19 mouse cellular contexts compared by ENCODE assay signal in the genomic region with DNA sequence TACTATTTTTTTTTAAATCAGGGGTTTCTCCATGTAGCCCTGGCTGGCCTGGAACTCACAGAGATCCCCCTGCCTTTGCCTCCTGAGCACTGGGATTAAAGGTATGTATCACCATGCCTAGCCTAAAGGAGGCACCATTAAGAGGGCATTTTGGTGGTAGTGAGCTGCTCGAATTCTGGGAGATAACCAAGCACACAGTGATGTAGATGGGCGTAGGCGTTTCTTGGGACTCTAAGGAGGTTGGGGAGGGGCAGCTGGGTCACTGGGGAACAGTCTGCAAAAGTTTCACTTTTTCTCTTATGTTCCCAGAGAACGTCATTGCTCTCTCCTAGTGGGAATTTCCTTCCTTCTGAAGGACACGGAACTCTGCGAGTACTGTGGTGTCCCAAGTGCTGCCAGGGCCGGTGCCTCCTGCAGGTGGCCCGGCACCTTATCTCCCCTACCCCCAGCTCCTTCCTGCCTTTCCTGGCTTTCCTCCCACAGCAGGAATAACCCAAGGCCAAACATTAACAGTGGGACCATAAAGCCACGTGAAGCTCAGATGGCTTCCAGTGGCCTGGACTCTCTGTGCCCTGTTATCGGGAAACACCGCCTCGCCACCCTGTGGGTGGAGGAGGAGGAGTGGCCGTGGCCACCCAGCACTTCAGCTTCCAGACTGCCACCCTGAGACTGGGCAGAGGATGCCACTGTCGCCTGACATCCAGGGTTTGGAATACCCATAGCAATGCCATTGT. TPM values are rescaled to one million over a fixed set of nuclear protein-coding genes. Genes with fewer than 3 reads are reported as not detected.
DNase-seq lines count a peak whose midpoint lies in the region; ATAC-seq lines count a peak whose summit lies in the region.
"Had no signal": no experiment of that assay in that cellular context is flagged by ENCODE, and none has a peak within 500 bp of the region (broad histone marks: within the 10 kb centered on the region; RNA-seq: fewer than 3 reads in every experiment).

No protein-coding gene starts in this region.

- H3K27ac ChIP-seq in intestine, embryonic 16.5 days (ENCODE audit: low read length): peak overlapping the region; percentile 73
- H3K27ac ChIP-seq in liver, embryonic 16.5 days (ENCODE audit: low read length): no peak overlapping the region
- no peak overlapping the region for H3K27ac ChIP-seq in forebrain, embryonic 14.5 days (ENCODE audit: low read depth, low read length)
- H3K27ac ChIP-seq: embryonic facial prominence, embryonic 13.5 days; forebrain, embryonic 12.5 days; gastrocnemius, adult 2 months; heart, adult 2 months; limb, embryonic 15.5 days; macrophage had no signal

- peak; percentile 96 for ATAC-seq in intestine, embryonic 16.5 days
- ATAC-seq in liver, embryonic 16.5 days (ENCODE audit: low read depth): peak; percentile 83
- ATAC-seq in cerebellum, adult (ENCODE audit: insufficient number of reproducible peaks, low FRiP score, low TSS enrichment): no peak
- ATAC-seq in forebrain, embryonic 14.5 days: no peak
- ATAC-seq: CD4-positive, CD25-positive, alpha-beta regulatory T cell, adult 4 months had no signal

- no peaks in the 10 kb centered on the region for H3K9me3 ChIP-seq in intestine, embryonic 16.5 days (ENCODE audit: control insufficient read depth, low read length)
- H3K9me3 ChIP-seq in liver, embryonic 16.5 days (replicated peaks; ENCODE audit: control insufficient read depth, low read length): no peaks in the 10 kb centered on the region
- H3K9me3 ChIP-seq in forebrain, embryonic 14.5 days (replicated peaks; ENCODE audit: control insufficient read depth, low read length): no peaks in the 10 kb centered on the region
- H3K9me3 ChIP-seq: embryonic facial prominence, embryonic 13.5 days; forebrain, embryonic 12.5 days; limb, embryonic 15.5 days had no signal

- peak overlapping the region; percentile 32; the same call in 1 of the 2 replicates for H3K4me2 ChIP-seq in intestine, embryonic 16.5 days (ENCODE audit: low read depth, low read length)
- peak overlapping the region; percentile 52 for H3K4me2 ChIP-seq in liver, embryonic 16.5 days (ENCODE audit: low read depth, low read length)
- H3K4me2 ChIP-seq in forebrain, embryonic 14.5 days (ENCODE audit: low read length): no peak overlapping the region
- H3K4me2 ChIP-seq: embryonic facial prominence, embryonic 13.5 days; forebrain, embryonic 12.5 days; limb, embryonic 15.5 days had no signal

- no peaks in the 10 kb centered on the region for H3K4me1 ChIP-seq in intestine, embryonic 16.5 days (ENCODE audit: control insufficient read depth, insufficient read depth, low read length)
- no peaks in the 10 kb centered on the region for H3K4me1 ChIP-seq in liver, embryonic 16.5 days (ENCODE audit: control insufficient read depth, low read depth, low read length)
- no peaks in the 10 kb centered on the region for H3K4me1 ChIP-seq in forebrain, embryonic 14.5 days (ENCODE audit: control insufficient read depth, insufficient read depth, low read length)
- H3K4me1 ChIP-seq: embryonic facial prominence, embryonic 13.5 days; forebrain, embryonic 12.5 days; limb, embryonic 15.5 days had no signal

- H3K4me3 ChIP-seq in intestine, embryonic 16.5 days (ENCODE audit: low read length): no peak overlapping the region
- no peak overlapping the region for H3K4me3 ChIP-seq in liver, embryonic 16.5 days (ENCODE audit: low read depth, low read length)
- no peak overlapping the region for H3K4me3 ChIP-seq in forebrain, embryonic 14.5 days (ENCODE audit: low read depth, low read length)
- H3K4me3 ChIP-seq: embryonic facial prominence, embryonic 13.5 days; forebrain, embryonic 12.5 days; gastrocnemius, adult 2 months; heart, adult 2 months; limb, embryonic 15.5 days had no signal

- DNase-seq in ovary, adult 18-20 months (ENCODE audit: low spot score): peak; percentile 66
- DNase-seq in ovary, postnatal 10 days (ENCODE audit: low spot score): no peak
- DNase-seq in kidney, postnatal 10 days: peak; percentile 42
- DNase-seq in frontal cortex, postnatal 14 days (ENCODE audit: low spot score in 2 of 2): no peak
- no peak for DNase-seq in forebrain, embryonic 14.5 days (ENCODE audit: low spot score)
- DNase-seq: adrenal gland, postnatal 25 days; cerebellum, postnatal 36 days; gastrocnemius, adult 2 months; heart, adult 2 months; heart, postnatal 4 days; midbrain, embryonic 14.5 days had no signal

- H3K27me3 ChIP-seq in intestine, embryonic 16.5 days (replicated peaks; ENCODE audit: control insufficient read depth, insufficient read depth, low read length): no peaks in the 10 kb centered on the region
- no peaks in the 10 kb centered on the region; the same call in 1 of the 2 replicates for H3K27me3 ChIP-seq in liver, embryonic 16.5 days (ENCODE audit: control insufficient read depth, insufficient read depth, low read depth, low read length)
- H3K27me3 ChIP-seq in forebrain, embryonic 14.5 days (replicated peaks; ENCODE audit: control insufficient read depth, insufficient read depth, low read length): no peaks in the 10 kb centered on the region
- H3K27me3 ChIP-seq: embryonic facial prominence, embryonic 13.5 days; forebrain, embryonic 12.5 days; limb, embryonic 15.5 days had no signal

- H3K9ac ChIP-seq in intestine, embryonic 16.5 days (ENCODE audit: low read depth, low read length): no peak overlapping the region; the same call in 1 of the 2 replicates
- no peak overlapping the region for H3K9ac ChIP-seq in liver, embryonic 16.5 days (ENCODE audit: low read depth, low read length)
- no peak overlapping the region for H3K9ac ChIP-seq in forebrain, embryonic 14.5 days (ENCODE audit: low read length)
- H3K9ac ChIP-seq: embryonic facial prominence, embryonic 13.5 days; forebrain, embryonic 12.5 days; limb, embryonic 15.5 days had no signal

- WGBS in intestine, embryonic 16.5 days: 55% methylated on average over 14 of the region's 14 CpGs
- WGBS in liver, embryonic 16.5 days (ENCODE audit: insufficient replicate concordance): 40% methylated on average over 14 of the region's 14 CpGs
- 85% methylated on average over 14 of the region's 14 CpGs for WGBS in forebrain, embryonic 14.5 days

- no peaks in the 10 kb centered on the region for H3K36me3 ChIP-seq in intestine, embryonic 16.5 days (ENCODE audit: control insufficient read depth, insufficient read depth, low read length)
- H3K36me3 ChIP-seq in liver, embryonic 16.5 days (ENCODE audit: control insufficient read depth, insufficient read depth): no peaks in the 10 kb centered on the region
- no peaks in the 10 kb centered on the region for H3K36me3 ChIP-seq in forebrain, embryonic 14.5 days (ENCODE audit: control insufficient read depth, insufficient read depth, low read length)
- H3K36me3 ChIP-seq: embryonic facial prominence, embryonic 13.5 days; forebrain, embryonic 12.5 days; limb, embryonic 15.5 days had no signal

RNA-seq across cellular contexts. Expression of a gene that starts 34.4 kb away (rescaled TPM):
- polyA plus RNA-seq in intestine, embryonic 16.5 days (2015; fragmentation: Nextera tagmentation; extraction: Ambion mirVana): 408 and 430 TPM in 2 replicates
- 170 and 188 TPM in 2 replicates for polyA plus RNA-seq in liver, embryonic 16.5 days (2015; fragmentation: Nextera tagmentation; extraction: Ambion mirVana)
- 521 and 612 TPM in 2 replicates for polyA plus RNA-seq in forebrain, embryonic 14.5 days (2014; fragmentation: Nextera tagmentation; extraction: Ambion mirVana)

RNA-seq across cellular contexts. Expression of a gene that starts 51.0 kb away (rescaled TPM):
- polyA plus RNA-seq in intestine, embryonic 16.5 days (2015; fragmentation: Nextera tagmentation; extraction: Ambion mirVana): 93.5 and 131 TPM in 2 replicates
- 0.74 TPM in 1 of 2 replicates, not detected in the other for polyA plus RNA-seq in liver, embryonic 16.5 days (2015; fragmentation: Nextera tagmentation; extraction: Ambion mirVana)
- polyA plus RNA-seq in forebrain, embryonic 14.5 days (2014; fragmentation: Nextera tagmentation; extraction: Ambion mirVana): not detected in 2 replicates
- polyA plus RNA-seq: CD4-positive, CD25-positive, alpha-beta regulatory T cell, adult 4 months; forebrain, embryonic 12.5 days; macrophage; midbrain, embryonic 14.5 days had no signal

Comparison
In these comparisons a context has a peak if more than half of its experiments do, and no peak if none do; other contexts are left out.
1. DNase-seq: peak in ovary, adult 18-20 months (single experiment) and kidney, postnatal 10 days (single experiment); none in ovary, postnatal 10 days (single experiment), frontal cortex, postnatal 14 days (0 of 2) and forebrain, embryonic 14.5 days (single experiment).
2. ATAC-seq: peak in intestine, embryonic 16.5 days (single experiment) and liver, embryonic 16.5 days (single experiment); none in cerebellum, adult (single experiment) and forebrain, embryonic 14.5 days (single experiment).
3. RNA of a gene that starts 51.0 kb away (polyA plus RNA-seq): 93.5 to 131 TPM in intestine, embryonic 16.5 days; 0.74 TPM in liver, embryonic 16.5 days and not detected in forebrain, embryonic 14.5 days; every median in the first group is over 10 times any median in the second.